Mouse (Mus musculus): ENCODE results near the gene Zswim8.

DNA sequence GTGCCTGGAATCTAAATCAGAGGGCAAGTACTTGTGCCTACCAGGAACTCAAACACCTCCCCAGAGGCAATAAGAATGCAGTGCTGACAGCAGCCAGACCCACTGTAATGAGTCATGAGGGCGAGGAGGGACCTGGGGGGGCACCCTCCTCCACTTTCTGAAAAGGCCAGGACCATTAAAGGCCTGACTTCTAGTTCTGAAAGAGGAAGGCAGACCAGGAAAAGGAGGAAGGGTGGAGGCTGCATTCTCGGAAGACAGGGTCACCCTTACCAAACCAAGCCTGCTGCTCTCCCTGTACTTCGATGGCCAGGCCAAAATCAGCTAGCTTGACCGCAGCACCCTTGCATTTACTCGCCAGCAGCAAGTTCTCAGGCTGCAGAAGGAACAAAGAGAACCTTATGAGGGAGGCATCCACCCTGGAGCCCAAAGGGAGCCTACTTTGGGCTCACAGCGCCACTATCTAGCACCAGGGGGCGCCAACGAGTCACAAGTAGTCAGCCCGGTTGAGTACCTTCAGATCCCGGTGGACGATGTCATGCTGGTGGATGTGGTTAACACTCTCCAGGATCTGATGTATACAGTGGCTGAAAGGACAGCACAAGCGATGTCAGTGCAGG is 58.4 kb downstream of the Zswim8 start:
- TF ChIP-seq GATA1 (IDR thresholded peaks at IDR 0.05; ENCODE audit: borderline replicate concordance, low read length), result no peak
- no peak for TF ChIP-seq FLI1 (IDR thresholded peaks at IDR 0.05; ENCODE audit: low read length)

Measured in megakaryocyte, embryonic 14.5 days (primary cell).